Mouse (Mus musculus) NIH3T3 (cell line): ENCODE measurements around the gene Rps2.
A peak's percentile ranks its signal among the peaks of the same experiment; 100 is the strongest.
"Not testable (repeated sequence)": the region's sequence is repeated elsewhere in the genome, so short reads cannot be mapped to it uniquely, and the experiment has no call there.

Source experiments
- DNase-seq: peaks from one replicate; pipeline ENCODE4 v3.0.0-alpha.2; 2012; ENCODE audit warnings: low read depth

Rps2 gene

GRCm38 (mm10) chr17:24717943-24718342 lies at the start of gene Rps2, which contains the start of gene Rnf151:
Rps2 (plus strand) TSS chr17:24718116.
Rnf151 (minus strand) TSS chr17:24718063.
- no peak for DNase-seq

GRCm38 (mm10) chr17:24669214-24669544 lies 48.7 kb upstream of the Rps2 start:
- not testable (repeated sequence) for DNase-seq

GRCm38 (mm10) chr17:24669545-24670245 lies 48.2 kb upstream of the Rps2 start, which contains the start of gene Zfp598:
Zfp598 (plus strand) TSS chr17:24669687.
- DNase-seq, result peak; percentile 98

GRCm38 (mm10) chr17:24670246-24670844 lies 47.6 kb upstream of the Rps2 start:
- DNase-seq, result peak; percentile 46

- no peak for DNase-seq
Measured at GRCm38 (mm10) chr17:24671346-24671745, 46.6 kb upstream of the Rps2 start.

- DNase-seq, result peak; percentile 62
Measured at GRCm38 (mm10) chr17:24672141-24672540, 45.8 kb upstream of the Rps2 start.

GRCm38 (mm10) chr17:24674277-24674676 lies 43.6 kb upstream of the Rps2 start:
- no peak for DNase-seq

- DNase-seq, result peak; percentile 92
Measured at GRCm38 (mm10) chr17:24676187-24676586, 41.7 kb upstream of the Rps2 start.

GRCm38 (mm10) chr17:24676877-24677276 lies 41.0 kb upstream of the Rps2 start:
- no peak for DNase-seq

- DNase-seq, result no peak
Measured at GRCm38 (mm10) chr17:24677500-24678080, 40.3 kb upstream of the Rps2 start.

- DNase-seq, result no peak
Measured at GRCm38 (mm10) chr17:24686514-24686913, 31.4 kb upstream of the Rps2 start.

GRCm38 (mm10) chr17:24687146-24687595 lies 30.7 kb upstream of the Rps2 start:
- no peak for DNase-seq

- DNase-seq, result no peak
Measured at GRCm38 (mm10) chr17:24687599-24687998, 30.3 kb upstream of the Rps2 start.

- no peak for DNase-seq
Measured at GRCm38 (mm10) chr17:24689251-24690081, 28.4 kb upstream of the Rps2 start, which contains the start of gene Syngr3. Syngr3 (minus strand) TSS chr17:24689955.

GRCm38 (mm10) chr17:24692385-24692784 lies 25.5 kb upstream of the Rps2 start:
- DNase-seq, result no peak

- no peak for DNase-seq
Measured at GRCm38 (mm10) chr17:24695326-24696010, 22.4 kb upstream of the Rps2 start.

GRCm38 (mm10) chr17:24696011-24696697 lies 21.8 kb upstream of the Rps2 start, which contains the start of the genes Gfer and Noxo1:
Gfer (minus strand) TSS chr17:24696156.
Noxo1 (plus strand) TSS chr17:24696234.
- DNase-seq, result peak; percentile 94

GRCm38 (mm10) chr17:24697985-24698384 lies 19.9 kb upstream of the Rps2 start:
- DNase-seq, result peak; percentile 60

GRCm38 (mm10) chr17:24698715-24699114 lies 19.2 kb upstream of the Rps2 start:
- DNase-seq, result no peak

- DNase-seq, result no peak
Measured at GRCm38 (mm10) chr17:24699473-24699872, 18.4 kb upstream of the Rps2 start.

GRCm38 (mm10) chr17:24701251-24701650 lies 16.7 kb upstream of the Rps2 start:
- DNase-seq, result no peak
